Mouse (Mus musculus) midbrain, postnatal 0 days (tissue): ENCODE results near the gene Krtap4-1. TPM values are rescaled to one million over a fixed set of nuclear protein-coding genes. Genes with fewer than 3 reads are reported as not detected.

Experiments
- ATAC-seq: fragments of 200-750 bp; cut with Nextera tagmentation; 2 replicates; pipeline ENCODE4 v1.8.0; 2017; ENCODE audit warnings: moderate number of reproducible peaks, mild to moderate bottlenecking, moderate TSS enrichment, moderate library complexity; ENCODE audit not compliant: low FRiP score
- DNase-seq: peaks from one replicate; pipeline ENCODE4 v3.0.0-alpha.2; 2015; ENCODE audit warnings: low spot score
- H3K27ac ChIP-seq: fragments of 300-500 bp; sonication (generic); 2 replicates; pipeline ENCODE4 v1.5.1; 2014; ENCODE audit warnings: low read depth, mild to moderate bottlenecking, low read length, mixed read lengths
- H3K27me3 ChIP-seq: fragments of 300-500 bp; sonication (generic); 2 replicates; pipeline ENCODE4 v1.6.1; 2014; ENCODE audit warnings: low read length, control low read depth, mixed read lengths; ENCODE audit not compliant: insufficient read depth
- H3K36me3 ChIP-seq: fragments of 300-500 bp; sonication (generic); 2 replicates; pipeline ENCODE4 v1.6.1; 2014; ENCODE audit warnings: low read length, control low read depth, mixed read lengths; ENCODE audit not compliant: insufficient read depth
- H3K4me1 ChIP-seq: fragments of 300-500 bp; sonication (generic); 2 replicates; pipeline ENCODE4 v1.6.1; 2014; ENCODE audit warnings: mild to moderate bottlenecking, control low read depth, antibody characterized with exemption, low read length, mixed read lengths; ENCODE audit not compliant: insufficient read depth
- H3K4me2 ChIP-seq: fragments of 300-500 bp; sonication (generic); 2 replicates; pipeline ENCODE4 v1.6.1; 2014; ENCODE audit warnings: low read depth, mild to moderate bottlenecking, low read length, mixed read lengths; ENCODE audit not compliant: poor library complexity, severe bottlenecking
- H3K4me3 ChIP-seq: fragments of 300-500 bp; sonication (generic); 2 replicates; pipeline ENCODE4 v1.5.1; 2014; ENCODE audit warnings: low read depth, mild to moderate bottlenecking, low read length, moderate library complexity
- H3K9ac ChIP-seq: fragments of 300-500 bp; sonication (generic); replicated peaks from 2 replicates; pipeline ENCODE4 v1.6.1; 2014; ENCODE audit warnings: mild to moderate bottlenecking, low read length, moderate library complexity, mixed read lengths; ENCODE audit not compliant: poor library complexity, severe bottlenecking
- H3K9me3 ChIP-seq: fragments of 300-500 bp; sonication (generic); 2 replicates; pipeline ENCODE4 v1.6.1; 2016; ENCODE audit warnings: low read length, control low read depth
- CTCF ChIP-seq: IDR thresholded peaks from 2 replicates; pipeline ENCODE4 v1.5.1; 2016; ENCODE audit warnings: antibody characterized with exemption, mild to moderate bottlenecking
- WGBS: fragments of 180-500 bp; shearing (Covaris S2); extraction: QIAGEN DNeasy Blood & Tissue Kit; methylation state at CpG from one replicate; pipeline ENCODE4 v1.1.7; 2014; 5-methylcytosine and 5-hydroxymethylcytosine counted together
- polyA plus RNA-seq: library from polyadenylated mRNA; unstranded; fragments of >200 nt; fragmentation: Nextera tagmentation; extraction: Ambion mirVana; gene quantifications from 2 replicates; pipeline ENCODE4 v1.2.1, GENCODE M21; 2015
- total RNA-seq: library from RNA; depleted of rRNA; stranded (reverse); fragments of >200 nt; gene quantifications from 2 replicates; pipeline ENCODE4 v1.2.3, GENCODE M21; 2014; rRNA removed

Gene Krtap4-1
- total and polyA plus RNA-seq, 2 experiments from 2014 or later: not detected

DNA sequence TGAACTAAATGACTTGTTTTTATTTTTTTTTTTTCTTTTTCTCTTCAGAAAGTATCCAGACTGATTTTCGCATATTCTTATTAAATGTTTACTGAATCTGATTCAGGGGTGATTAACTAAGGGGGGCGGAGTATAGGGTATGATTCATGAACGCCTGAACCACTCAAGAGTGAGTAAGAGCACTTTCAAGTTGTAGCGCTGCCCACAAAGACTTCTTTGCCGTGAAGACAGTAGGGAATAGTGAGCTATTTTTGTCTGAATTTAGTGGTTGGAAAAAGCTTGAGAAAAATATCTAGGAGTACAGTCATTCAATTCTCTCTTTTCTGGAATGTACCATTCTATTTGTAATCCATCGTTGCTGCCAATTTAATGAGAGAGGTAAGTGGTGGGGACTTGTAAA lies 46.5 kb downstream of the Krtap4-1 start:
- ATAC-seq (no peak), DNase-seq (no peak)
- WGBS: 84% methylated on average over 6 of the region's 6 CpGs
- H3K27me3 ChIP-seq: no peaks in the 10 kb centered on the region
- no peak overlapping the region for H3K9ac ChIP-seq
- no peak overlapping the region for H3K4me3 ChIP-seq
- no peak overlapping the region for H3K27ac ChIP-seq
- H3K9me3 ChIP-seq: no peaks in the 10 kb centered on the region
- no peaks in the 10 kb centered on the region for H3K36me3 ChIP-seq
- TF ChIP-seq CTCF: no peak
- no peak overlapping the region for H3K4me2 ChIP-seq
- no peaks in the 10 kb centered on the region for H3K4me1 ChIP-seq

DNA sequence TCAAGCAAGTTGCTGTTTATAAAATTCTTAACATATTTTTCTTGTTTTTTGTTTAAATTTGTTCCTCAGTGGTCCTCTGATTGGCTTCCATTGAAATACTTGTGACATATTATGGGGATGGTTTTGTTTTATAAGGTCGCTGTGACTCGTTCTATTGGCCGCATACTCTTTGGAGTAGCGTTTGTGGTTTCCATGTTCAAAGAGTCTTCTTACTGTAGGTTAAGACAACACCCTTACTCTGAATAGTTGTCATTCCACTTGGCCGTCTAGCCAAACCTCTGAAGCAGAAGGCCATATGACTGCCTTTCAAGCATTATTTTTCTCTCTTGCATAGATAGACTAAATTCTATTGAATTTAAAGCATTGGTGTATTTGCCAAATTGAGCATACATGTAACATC lies 47.0 kb downstream of the Krtap4-1 start:
- Histone ChIP-seq H3K9me3 (no peaks in the 10 kb centered on the region), H3K27ac (no peak overlapping the region), H3K9ac (no peak overlapping the region), H3K27me3 (no peaks in the 10 kb centered on the region), H3K4me1 (no peaks in the 10 kb centered on the region), H3K4me2 (no peak overlapping the region), H3K4me3 (no peak overlapping the region), H3K36me3 (no peaks in the 10 kb centered on the region)
- no peak for TF ChIP-seq CTCF
- DNase-seq (no peak), ATAC-seq (no peak)
- WGBS: 95% methylated on average over 5 of the region's 5 CpGs

GRCm38 (mm10) chr11:99580636-99581035 lies 47.4 kb downstream of the Krtap4-1 start, which contains the start of gene Krtap1-5:
Gene Krtap1-5 (minus strand): TSS chr11:99581016.
- DNase-seq (no peak), ATAC-seq (no peak)
- no peak within 1 kb of the TSS for H3K4me2 ChIP-seq
- no peaks in the 10 kb centered on the region for H3K9me3 ChIP-seq
- H3K9ac ChIP-seq: no peak within 1 kb of the TSS
- 82% methylated on average over 6 of the region's 6 CpGs for WGBS
- H3K4me1 ChIP-seq: no peaks in the 10 kb centered on the region
- H3K4me3 ChIP-seq: no peak within 1 kb of the TSS
- no peak for TF ChIP-seq CTCF
- no peak within 1 kb of the TSS for H3K27ac ChIP-seq
- H3K36me3 ChIP-seq: no peaks in the 10 kb centered on the region
- no peaks in the 10 kb centered on the region for H3K27me3 ChIP-seq

Other genes with a start within 250 kb of the Krtap4-1 start
Only the 30 nearest of the 38 such genes appear.
- 0.16 TPM in 1 of 2 replicates, not detected in the other for gene Krt23, start 135.1 kb downstream of the Krtap4-1 start, total RNA-seq
- 0.32 TPM in 1 of 2 replicates, not detected in the other for gene Krt23, start 135.1 kb downstream of the Krtap4-1 start, polyA plus RNA-seq
- not detected in 2 replicates for gene Krt39, start 106.9 kb downstream of the Krtap4-1 start, total RNA-seq
- gene Krt39, start 106.9 kb downstream of the Krtap4-1 start, polyA plus RNA-seq: not detected in 2 replicates
- not detected in 2 replicates for gene Krt40, start 85.1 kb downstream of the Krtap4-1 start, total RNA-seq
- not detected in 2 replicates for gene Krt40, start 85.1 kb downstream of the Krtap4-1 start, polyA plus RNA-seq
- gene Krtap3-3, start 77.4 kb downstream of the Krtap4-1 start, total RNA-seq: not detected in 2 replicates
- gene Krtap3-3, start 77.4 kb downstream of the Krtap4-1 start, polyA plus RNA-seq: not detected in 2 replicates
- gene Krtap3-2, start 71.4 kb downstream of the Krtap4-1 start, total RNA-seq: not detected in 2 replicates
- gene Krtap3-2, start 71.4 kb downstream of the Krtap4-1 start, polyA plus RNA-seq: not detected in 2 replicates
- not detected in 2 replicates for gene Gm11939, start 68.8 kb downstream of the Krtap4-1 start, total RNA-seq
- not detected in 2 replicates for gene Gm11939, start 68.8 kb downstream of the Krtap4-1 start, polyA plus RNA-seq
- gene Krtap3-1, start 61.6 kb downstream of the Krtap4-1 start, total RNA-seq: not detected in 2 replicates
- not detected in 2 replicates for gene Krtap3-1, start 61.6 kb downstream of the Krtap4-1 start, polyA plus RNA-seq
- not detected in 2 replicates for gene Krtap1-5, start 47.2 kb downstream of the Krtap4-1 start, total RNA-seq
- gene Krtap1-5, start 47.2 kb downstream of the Krtap4-1 start, polyA plus RNA-seq: not detected in 2 replicates
- gene Krtap1-4, start 44.6 kb downstream of the Krtap4-1 start, total RNA-seq: not detected in 2 replicates
- not detected in 2 replicates for gene Krtap1-4, start 44.6 kb downstream of the Krtap4-1 start, polyA plus RNA-seq
- gene Krtap1-3, start 36.9 kb downstream of the Krtap4-1 start, total RNA-seq: not detected in 2 replicates
- gene Krtap1-3, start 36.9 kb downstream of the Krtap4-1 start, polyA plus RNA-seq: not detected in 2 replicates
- gene Krtap9-3, start 30.1 kb downstream of the Krtap4-1 start, total RNA-seq: not detected in 2 replicates
- not detected in 2 replicates for gene Krtap9-3, start 30.1 kb downstream of the Krtap4-1 start, polyA plus RNA-seq
- gene Gm11938, start 24.9 kb downstream of the Krtap4-1 start, total RNA-seq: not detected in 2 replicates
- not detected in 2 replicates for gene Gm11938, start 24.9 kb downstream of the Krtap4-1 start, polyA plus RNA-seq
- gene Gm11937, start 18.0 kb downstream of the Krtap4-1 start, total RNA-seq: not detected in 2 replicates
- gene Gm11937, start 18.0 kb downstream of the Krtap4-1 start, polyA plus RNA-seq: not detected in 2 replicates
- gene Krtap2-4, start 13.4 kb downstream of the Krtap4-1 start, total RNA-seq: not detected in 2 replicates
- not detected in 2 replicates for gene Krtap2-4, start 13.4 kb downstream of the Krtap4-1 start, polyA plus RNA-seq
- not detected in 2 replicates for gene Gm11562, start 7.8 kb downstream of the Krtap4-1 start, total RNA-seq
- not detected in 2 replicates for gene Gm11562, start 7.8 kb downstream of the Krtap4-1 start, polyA plus RNA-seq
- gene Krtap4-2, start 6.8 kb upstream of the Krtap4-1 start, total RNA-seq: not detected in 2 replicates
- gene Krtap4-2, start 6.8 kb upstream of the Krtap4-1 start, polyA plus RNA-seq: not detected in 2 replicates
- not detected in 2 replicates for gene Krtap4-7, start 15.9 kb upstream of the Krtap4-1 start, total RNA-seq
- not detected in 2 replicates for gene Krtap4-7, start 15.9 kb upstream of the Krtap4-1 start, polyA plus RNA-seq
- not detected in 2 replicates for gene Gm11555, start 22.0 kb upstream of the Krtap4-1 start, total RNA-seq
- gene Gm11555, start 22.0 kb upstream of the Krtap4-1 start, polyA plus RNA-seq: not detected in 2 replicates
- not detected in 2 replicates for gene Gm11563, start 30.7 kb upstream of the Krtap4-1 start, total RNA-seq
- not detected in 2 replicates for gene Gm11563, start 30.7 kb upstream of the Krtap4-1 start, polyA plus RNA-seq
- gene Krtap4-6, start 37.7 kb upstream of the Krtap4-1 start, total RNA-seq: not detected in 2 replicates
- not detected in 2 replicates for gene Krtap4-6, start 37.7 kb upstream of the Krtap4-1 start, polyA plus RNA-seq
- not detected in 2 replicates for gene Gm14190, start 62.5 kb upstream of the Krtap4-1 start, total RNA-seq
- not detected in 2 replicates for gene Gm14190, start 62.5 kb upstream of the Krtap4-1 start, polyA plus RNA-seq
- not detected in 2 replicates for gene Gm14180, start 106.1 kb upstream of the Krtap4-1 start, total RNA-seq
- not detected in 2 replicates for gene Gm14180, start 106.1 kb upstream of the Krtap4-1 start, polyA plus RNA-seq
- not detected in 2 replicates for gene Gm11595, start 144.7 kb upstream of the Krtap4-1 start, total RNA-seq
- gene Gm11595, start 144.7 kb upstream of the Krtap4-1 start, polyA plus RNA-seq: not detected in 2 replicates
- gene Krtap4-8, start 152.5 kb upstream of the Krtap4-1 start, total RNA-seq: not detected in 2 replicates
- gene Krtap4-8, start 152.5 kb upstream of the Krtap4-1 start, polyA plus RNA-seq: not detected in 2 replicates
- gene Krtap4-9, start 157.0 kb upstream of the Krtap4-1 start, total RNA-seq: not detected in 2 replicates
- not detected in 2 replicates for gene Krtap4-9, start 157.0 kb upstream of the Krtap4-1 start, polyA plus RNA-seq
- gene Gm11596, start 165.2 kb upstream of the Krtap4-1 start, total RNA-seq: not detected in 2 replicates
- gene Gm11596, start 165.2 kb upstream of the Krtap4-1 start, polyA plus RNA-seq: not detected in 2 replicates
- gene Gm11569, start 170.7 kb upstream of the Krtap4-1 start, total RNA-seq: not detected in 2 replicates
- gene Gm11569, start 170.7 kb upstream of the Krtap4-1 start, polyA plus RNA-seq: not detected in 2 replicates
- gene Gm11554, start 176.2 kb upstream of the Krtap4-1 start, total RNA-seq: not detected in 2 replicates
- not detected in 2 replicates for gene Gm11554, start 176.2 kb upstream of the Krtap4-1 start, polyA plus RNA-seq
- not detected in 2 replicates for gene Krtap4-13, start 181.7 kb upstream of the Krtap4-1 start, total RNA-seq
- not detected in 2 replicates for gene Krtap4-13, start 181.7 kb upstream of the Krtap4-1 start, polyA plus RNA-seq
- gene Gm11564, start 187.4 kb upstream of the Krtap4-1 start, total RNA-seq: not detected in 2 replicates
- not detected in 2 replicates for gene Gm11564, start 187.4 kb upstream of the Krtap4-1 start, polyA plus RNA-seq